Mouse (Mus musculus) forebrain, embryonic 14.5 days (tissue): ENCODE measurements around the gene Pigk. TPM values are rescaled to one million over a fixed set of nuclear protein-coding genes. Genes with fewer than 3 reads are reported as not detected.

Source experiments
- ATAC-seq: fragments of 200-750 bp; cut with Nextera tagmentation; 2 replicates; pipeline ENCODE4 v1.8.0; 2017; ENCODE audit warnings: mild to moderate bottlenecking, moderate library complexity
- DNase-seq: peaks from one replicate; pipeline ENCODE4 v3.0.0-alpha.2; 2015; ENCODE audit warnings: low spot score
- H3K27ac ChIP-seq: fragments of 300-500 bp; sonication (generic); 2 replicates; pipeline ENCODE4 v1.5.1; 2014; ENCODE audit warnings: low read depth, mild to moderate bottlenecking, control low read depth, low read length, moderate library complexity
- H3K27me3 ChIP-seq: fragments of 300-500 bp; sonication (generic); replicated peaks from 2 replicates; pipeline ENCODE4 v1.6.1; 2014; ENCODE audit warnings: low read length, control low read depth, mixed read lengths; ENCODE audit not compliant: control insufficient read depth, insufficient read depth
- H3K36me3 ChIP-seq: fragments of 300-500 bp; sonication (generic); 2 replicates; pipeline ENCODE4 v1.6.1; 2014; ENCODE audit warnings: low read length, control low read depth; ENCODE audit not compliant: control insufficient read depth, insufficient read depth
- H3K4me1 ChIP-seq: fragments of 300-500 bp; sonication (generic); 2 replicates; pipeline ENCODE4 v1.6.1; 2014; ENCODE audit warnings: antibody characterized with exemption, low read length, control low read depth; ENCODE audit not compliant: control insufficient read depth, insufficient read depth
- H3K4me2 ChIP-seq: fragments of 300-500 bp; sonication (generic); 2 replicates; pipeline ENCODE4 v1.6.1; 2014; ENCODE audit warnings: mild to moderate bottlenecking, control low read depth, low read length
- H3K4me3 ChIP-seq: fragments of 300-500 bp; sonication (generic); 2 replicates; pipeline ENCODE4 v1.5.1; 2014; ENCODE audit warnings: low read depth, low read length, control low read depth
- H3K9ac ChIP-seq: fragments of 300-500 bp; sonication (generic); 2 replicates; pipeline ENCODE4 v1.6.1; 2014; ENCODE audit warnings: mild to moderate bottlenecking, low read length, control low read depth, moderate library complexity
- H3K9me3 ChIP-seq: fragments of 300-500 bp; sonication (generic); replicated peaks from 2 replicates; pipeline ENCODE4 v1.6.1; 2016; ENCODE audit warnings: low read length, control low read depth, mixed read lengths; ENCODE audit not compliant: control insufficient read depth
- WGBS: fragments of 180-500 bp; shearing (Covaris S2); extraction: QIAGEN DNeasy Blood & Tissue Kit; methylation state at CpG from one replicate; pipeline ENCODE4 v1.1.7; 2014; 5-methylcytosine and 5-hydroxymethylcytosine counted together
- polyA plus RNA-seq: library from polyadenylated mRNA; unstranded; fragments of >200 nt; fragmentation: Nextera tagmentation; extraction: Ambion mirVana; gene quantifications from 2 replicates; pipeline ENCODE4 v1.2.1, GENCODE M21; 2014

Gene Pigk
- polyA plus RNA-seq, 1 experiment from 2014 or later: 34.0 TPM

DNA sequence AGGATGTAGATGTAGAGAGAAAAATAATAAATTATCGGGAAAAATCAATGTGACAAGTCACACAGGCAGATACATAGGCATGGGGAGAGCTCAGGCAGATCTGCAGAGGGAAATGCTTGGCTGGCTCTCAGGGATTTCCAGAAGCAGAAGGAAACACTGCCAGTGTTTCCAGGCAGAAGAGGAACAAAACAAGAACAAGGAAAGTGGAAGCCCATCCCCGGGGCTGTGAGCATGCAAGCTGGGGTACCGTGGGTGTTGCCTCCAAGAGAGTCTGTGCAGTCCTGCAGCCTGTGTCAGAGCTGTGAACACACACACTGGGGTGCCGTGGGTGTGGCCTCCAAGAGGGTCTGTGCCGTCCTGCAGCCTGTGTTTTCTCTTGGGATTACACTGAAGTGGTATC is 279.7 kb downstream of the Pigk start:
- no peaks in the 10 kb centered on the region for H3K27me3 ChIP-seq
- no peak overlapping the region for H3K4me3 ChIP-seq
- no peak overlapping the region for H3K27ac ChIP-seq
- no peak overlapping the region for H3K4me2 ChIP-seq
- H3K9ac ChIP-seq: no peak overlapping the region
- no peaks in the 10 kb centered on the region for H3K36me3 ChIP-seq
- H3K4me1 ChIP-seq: no peaks in the 10 kb centered on the region
- WGBS: 69% methylated on average over 5 of the region's 5 CpGs
- ATAC-seq (no peak), DNase-seq (no peak)
- no peaks in the 10 kb centered on the region for H3K9me3 ChIP-seq

DNA sequence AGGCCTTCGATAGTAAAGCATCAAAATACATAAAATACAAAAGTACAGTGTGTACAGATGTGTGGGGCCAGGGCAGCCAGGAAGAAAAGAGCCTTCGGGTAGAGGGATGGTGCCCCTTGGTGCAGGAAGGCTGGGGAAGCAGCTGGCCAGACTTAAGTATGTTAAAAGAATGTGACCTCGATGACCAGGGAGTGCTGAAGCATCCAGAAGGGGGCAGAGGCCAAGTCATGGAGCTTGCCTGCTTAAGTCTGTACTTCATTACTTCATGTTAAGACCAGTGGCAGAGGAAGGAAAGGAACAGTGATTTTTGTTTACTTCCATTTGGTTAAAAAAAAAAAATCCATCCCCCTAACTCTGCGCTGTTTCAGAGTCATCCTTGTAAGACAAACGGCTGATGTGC is 284.2 kb downstream of the Pigk start:
- ATAC-seq (no peak), DNase-seq (no peak)
- H3K27me3 ChIP-seq: no peaks in the 10 kb centered on the region
- no peak overlapping the region for H3K27ac ChIP-seq
- no peaks in the 10 kb centered on the region for H3K4me1 ChIP-seq
- no peaks in the 10 kb centered on the region for H3K36me3 ChIP-seq
- no peak overlapping the region for H3K4me2 ChIP-seq
- no peak overlapping the region for H3K9ac ChIP-seq
- no peaks in the 10 kb centered on the region for H3K9me3 ChIP-seq
- H3K4me3 ChIP-seq: no peak overlapping the region
- 68% methylated on average over 5 of the region's 5 CpGs for WGBS

DNA sequence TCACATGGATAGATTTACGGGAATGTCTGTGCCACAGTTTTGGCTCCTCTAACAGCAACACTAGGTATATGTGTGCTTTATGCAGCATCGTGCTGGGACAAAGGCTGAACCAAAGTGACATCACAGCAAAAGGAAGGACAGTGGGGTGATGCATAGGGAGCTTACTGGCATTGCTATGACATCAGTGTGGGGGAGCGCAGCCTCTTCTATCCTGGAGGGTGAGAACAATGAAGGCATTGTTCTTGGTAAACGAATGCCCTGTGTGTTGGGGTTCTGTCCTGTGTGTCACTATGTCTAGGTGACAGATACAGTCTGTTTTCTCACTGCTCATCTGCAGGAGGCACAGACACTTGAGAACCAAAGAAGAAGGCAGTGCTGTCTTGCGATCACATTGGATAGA is 285.0 kb downstream of the Pigk start:
- Histone ChIP-seq H3K9ac (no peak overlapping the region), H3K36me3 (no peaks in the 10 kb centered on the region), H3K4me1 (no peaks in the 10 kb centered on the region), H3K4me3 (no peak overlapping the region), H3K27me3 (no peaks in the 10 kb centered on the region), H3K27ac (no peak overlapping the region), H3K4me2 (no peak overlapping the region), H3K9me3 (no peaks in the 10 kb centered on the region)
- DNase-seq (no peak), ATAC-seq (no peak)
- whole genome bisulfite sequencing: 58% methylated on average over 5 of the region's 5 CpGs

DNA sequence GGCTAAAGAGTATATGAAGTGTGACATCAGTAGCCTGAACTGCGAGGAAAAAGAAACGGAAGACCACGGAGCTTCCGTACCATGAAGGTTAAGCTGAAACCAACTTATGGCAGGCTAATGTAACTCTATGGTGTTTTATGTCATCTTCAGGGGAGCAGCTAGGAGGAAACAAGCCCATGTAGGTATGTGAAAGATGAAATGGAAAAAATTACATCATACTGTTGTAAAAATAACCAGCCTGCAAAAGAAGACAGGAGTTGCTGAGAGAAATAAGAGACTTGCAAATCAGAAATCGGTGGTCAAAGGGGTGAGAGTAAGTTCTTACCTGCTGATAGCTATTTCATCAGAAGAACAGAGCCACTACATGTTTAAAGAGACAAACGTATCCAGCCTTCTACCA is 293.0 kb downstream of the Pigk start:
- 93% methylated on average over 6 of the region's 6 CpGs for WGBS
- no peak overlapping the region for H3K27ac ChIP-seq
- ATAC-seq: no peak

DNA sequence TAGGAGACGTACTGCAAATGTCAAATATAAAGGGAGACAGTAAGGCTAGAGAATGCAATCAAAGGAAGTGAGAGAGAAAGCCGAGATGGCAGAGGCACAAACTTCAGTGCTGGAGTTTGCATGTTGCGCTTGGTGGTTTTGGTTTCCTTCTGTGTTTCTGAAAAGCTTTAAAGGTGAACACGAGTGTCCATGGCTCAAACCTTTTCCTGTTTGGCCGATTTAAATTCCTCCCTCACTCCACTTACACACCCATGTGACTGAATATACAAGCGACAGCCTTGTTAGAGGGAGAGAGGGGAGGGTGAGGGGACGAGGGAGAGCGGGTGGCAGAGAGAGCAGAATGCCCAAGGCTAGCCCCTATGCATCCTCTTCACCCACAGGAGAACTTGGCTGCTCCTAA is 302.5 kb downstream of the Pigk start:
- Histone ChIP-seq H3K9me3 (no peaks in the 10 kb centered on the region), H3K9ac (no peak overlapping the region), H3K27ac (no peak overlapping the region), H3K36me3 (no peaks in the 10 kb centered on the region), H3K4me2 (no peak overlapping the region), H3K4me3 (no peak overlapping the region), H3K27me3 (no peaks in the 10 kb centered on the region), H3K4me1 (peaks cover 4% of the 10 kb centered on the region; the same call in 1 of the 2 replicates)
- 73% methylated on average over 8 of the region's 8 CpGs for WGBS
- ATAC-seq: no peak
- DNase-seq: no peak

More for the DNA sequence above, 293.0 kb downstream of the Pigk start:
- no peaks in the 10 kb centered on the region for H3K27me3 ChIP-seq
- no peak for DNase-seq
- H3K4me1 ChIP-seq: no peaks in the 10 kb centered on the region
- H3K9me3 ChIP-seq: no peaks in the 10 kb centered on the region
- no peak overlapping the region for H3K9ac ChIP-seq
- H3K4me2 ChIP-seq: no peak overlapping the region
- H3K4me3 ChIP-seq: no peak overlapping the region
- H3K36me3 ChIP-seq: no peaks in the 10 kb centered on the region

DNA sequence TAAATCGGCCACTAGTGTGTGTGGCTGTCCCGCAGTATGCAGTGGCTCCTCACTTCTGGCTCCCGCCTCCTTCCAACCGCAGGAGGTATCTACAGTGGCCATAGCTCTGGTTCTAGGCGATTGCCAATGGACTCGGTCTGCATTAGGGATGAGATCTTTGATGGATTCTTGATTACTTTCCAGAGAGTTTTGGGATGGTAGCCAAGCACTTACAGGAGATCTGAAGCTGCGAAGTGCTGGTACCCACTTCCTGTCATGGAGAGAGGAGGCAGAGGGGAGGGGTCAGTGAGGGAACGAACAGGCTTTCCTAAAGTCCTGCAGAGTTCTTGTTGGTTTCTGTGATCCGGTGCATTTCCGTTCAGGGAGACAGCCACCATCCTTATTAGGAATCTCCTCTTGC is 304.2 kb downstream of the Pigk start:
- no peak overlapping the region for H3K9ac ChIP-seq
- ATAC-seq (peak; percentile 58; the same call in 1 of the 2 replicates), DNase-seq (peak; percentile 61)
- H3K4me2 ChIP-seq: no peak overlapping the region
- H3K9me3 ChIP-seq: no peaks in the 10 kb centered on the region
- no peak overlapping the region for H3K4me3 ChIP-seq
- H3K27me3 ChIP-seq: no peaks in the 10 kb centered on the region
- WGBS: 43% methylated on average over 10 of the region's 10 CpGs
- no peaks in the 10 kb centered on the region for H3K36me3 ChIP-seq
- peaks cover 4% of the 10 kb centered on the region; the same call in 1 of the 2 replicates for H3K4me1 ChIP-seq
- no peak overlapping the region for H3K27ac ChIP-seq

DNA sequence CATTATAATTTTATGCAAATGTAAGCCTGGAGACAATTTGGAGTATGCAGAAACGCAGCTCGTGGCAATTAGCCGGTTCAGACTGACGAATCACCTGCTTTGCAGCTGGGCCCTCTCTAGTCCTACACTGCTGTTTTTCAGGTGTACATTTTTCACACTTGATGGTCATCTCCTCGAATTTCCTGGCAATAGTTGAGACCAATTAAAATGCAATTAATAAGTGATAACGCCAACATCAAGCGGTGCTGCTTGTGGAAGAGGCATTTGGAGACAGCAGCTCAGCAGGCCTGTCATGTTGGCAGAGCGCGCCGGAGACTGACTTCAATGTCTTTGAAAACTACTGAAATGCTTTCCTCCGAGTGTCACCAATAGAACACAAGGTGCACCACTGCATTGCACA is 310.1 kb downstream of the Pigk start:
- H3K9ac ChIP-seq: no peak overlapping the region
- no peak overlapping the region for H3K4me3 ChIP-seq
- ATAC-seq (no peak), DNase-seq (peak; percentile 22)
- H3K4me2 ChIP-seq: no peak overlapping the region
- H3K36me3 ChIP-seq: no peaks in the 10 kb centered on the region
- no peaks in the 10 kb centered on the region for H3K4me1 ChIP-seq
- H3K9me3 ChIP-seq: no peaks in the 10 kb centered on the region
- H3K27ac ChIP-seq: no peak overlapping the region
- no peaks in the 10 kb centered on the region for H3K27me3 ChIP-seq
- WGBS: 71% methylated on average over 11 of the region's 11 CpGs

Other genes with a start within 250 kb of the Pigk start
- 4.9 and 9.0 TPM in 2 replicates for gene Ak5, start 45.7 kb upstream of the Pigk start, polyA plus RNA-seq